Mouse (Mus musculus) urinary bladder, adult 18-20 months (tissue): ENCODE results near the gene Col4a3bp.

Source experiments
- DNase-seq, 2 experiments: peaks; one replicate each; pipeline ENCODE4 v3.0.0; 2022; ENCODE audit warnings: low spot score in 2 of 2, mixed read lengths in 2 of 2

Col4a3bp gene

DNA sequence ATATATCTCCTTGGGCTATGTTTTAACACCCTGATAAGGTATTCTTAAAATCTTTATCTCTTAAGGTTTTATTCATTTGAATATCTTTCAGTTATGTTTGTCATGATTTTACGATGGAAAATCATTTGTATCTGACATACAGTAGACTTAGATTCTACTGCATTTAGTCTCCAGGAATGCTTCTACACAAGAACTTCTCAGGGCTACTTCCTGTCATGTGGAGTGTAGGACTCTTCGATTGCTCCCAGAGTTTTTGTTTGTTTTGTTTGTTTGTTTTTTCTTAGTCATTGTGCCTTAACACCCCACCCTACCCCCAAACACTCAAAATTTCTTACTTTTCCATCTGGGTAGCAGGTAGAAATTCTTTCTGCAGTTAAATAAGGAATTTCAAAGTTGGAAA lies 1.0 kb upstream of the Col4a3bp start:
- DNase-seq, result no peak

DNA sequence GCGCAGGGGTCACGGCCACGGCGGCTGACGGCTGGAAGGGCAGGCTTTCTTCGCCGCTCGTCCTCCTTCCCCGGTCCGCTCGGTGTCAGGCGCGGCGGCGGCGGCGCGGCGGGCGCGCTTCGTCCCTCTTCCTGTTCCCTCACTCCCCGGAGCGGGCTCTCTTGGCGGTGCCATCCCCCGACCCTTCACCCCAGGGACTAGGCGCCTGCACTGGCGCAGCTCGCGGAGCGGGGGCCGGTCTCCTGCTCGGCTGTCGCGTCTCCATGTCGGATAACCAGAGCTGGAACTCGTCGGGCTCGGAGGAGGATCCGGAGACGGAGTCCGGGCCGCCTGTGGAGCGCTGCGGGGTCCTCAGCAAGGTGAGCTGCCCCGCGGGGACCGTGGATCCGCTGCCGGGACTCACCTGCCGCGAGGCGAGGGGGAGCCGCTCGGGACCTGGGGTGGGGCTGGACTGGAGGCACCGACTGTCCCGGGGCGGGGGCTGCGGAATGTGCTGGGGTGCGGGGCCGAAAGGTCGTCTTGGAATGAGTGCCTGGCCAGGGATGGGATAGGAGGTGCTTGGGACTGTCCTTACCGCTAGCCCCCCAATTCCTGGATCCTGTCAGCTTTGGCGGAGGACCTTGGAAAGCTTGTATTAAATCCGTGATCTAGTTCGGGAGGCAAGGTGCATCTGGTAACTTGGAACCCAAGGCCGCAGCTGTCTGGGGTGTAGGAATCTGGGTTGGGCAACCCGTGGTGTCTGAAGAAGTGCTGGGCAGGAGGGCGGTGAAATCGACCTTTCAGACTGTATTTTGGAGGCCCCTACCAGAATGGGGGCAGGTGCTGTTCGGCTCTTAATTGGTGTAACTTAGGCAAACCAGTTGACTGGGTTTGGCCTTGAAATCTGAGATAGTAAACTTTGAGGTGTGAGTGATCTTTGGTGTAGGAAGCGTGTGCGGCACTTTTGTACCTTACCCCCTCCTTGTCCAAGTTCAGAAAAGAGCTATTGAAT lies 778 bp downstream of the Col4a3bp start:
- peak; percentile 41 to 77 for DNase-seq

DNA sequence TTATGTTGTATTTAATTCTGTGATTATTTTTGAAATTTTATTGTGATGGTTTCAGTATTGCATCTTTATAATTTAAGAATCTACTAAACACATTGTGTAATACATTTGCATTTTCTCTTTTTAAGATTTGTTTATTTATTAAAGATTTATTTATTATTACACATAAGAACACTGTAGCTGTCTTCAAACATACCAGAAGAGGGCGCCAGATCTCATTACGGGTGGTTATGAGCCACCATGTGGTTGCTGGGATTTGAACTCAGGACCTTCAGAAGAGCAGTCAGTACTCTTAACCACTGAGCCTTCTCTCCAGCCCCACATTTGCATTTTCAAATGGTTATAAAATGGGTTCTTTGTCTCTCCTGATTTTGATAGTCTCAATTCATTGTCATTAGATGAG lies 2.1 kb downstream of the Col4a3bp start:
- no peak for DNase-seq

DNA sequence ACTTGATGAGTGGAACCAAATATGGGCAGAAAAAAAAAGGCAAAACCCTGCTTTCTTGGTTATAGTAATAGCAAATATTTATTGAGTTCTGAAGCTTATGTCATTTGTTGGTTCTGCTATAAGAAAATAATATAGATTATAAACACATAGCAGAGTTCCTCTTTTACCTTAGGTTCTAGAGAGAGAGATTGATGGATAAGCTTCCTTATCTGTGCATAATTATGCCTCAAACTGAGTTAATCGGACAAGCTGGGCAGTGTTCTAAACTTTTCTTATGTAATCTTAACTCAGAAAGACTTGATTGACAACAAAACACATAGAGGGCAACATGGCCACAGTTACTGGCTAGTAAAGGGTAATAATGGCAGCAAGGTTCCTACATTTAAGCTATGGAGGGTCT lies 4.8 kb downstream of the Col4a3bp start:
- no peak for DNase-seq

DNA sequence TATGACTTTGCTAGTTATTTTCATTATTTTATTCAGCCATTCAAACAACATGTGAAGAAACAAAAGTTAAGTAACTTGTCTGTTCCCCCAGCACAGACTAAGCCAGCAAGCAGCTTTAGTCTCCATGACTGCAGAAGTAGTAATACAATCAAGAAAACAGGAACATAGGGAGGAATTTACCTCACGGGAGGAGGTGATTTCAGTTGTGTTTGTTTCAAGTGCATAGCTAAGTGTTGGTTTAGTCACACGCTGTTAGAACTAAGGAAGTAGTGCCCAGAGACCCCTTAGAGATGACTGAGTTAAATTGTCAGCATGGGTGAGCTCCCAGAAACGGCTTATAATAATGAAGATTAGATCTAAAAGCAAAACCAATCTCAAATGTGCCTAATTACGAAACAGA lies 5.5 kb downstream of the Col4a3bp start:
- DNase-seq, result no peak

DNA sequence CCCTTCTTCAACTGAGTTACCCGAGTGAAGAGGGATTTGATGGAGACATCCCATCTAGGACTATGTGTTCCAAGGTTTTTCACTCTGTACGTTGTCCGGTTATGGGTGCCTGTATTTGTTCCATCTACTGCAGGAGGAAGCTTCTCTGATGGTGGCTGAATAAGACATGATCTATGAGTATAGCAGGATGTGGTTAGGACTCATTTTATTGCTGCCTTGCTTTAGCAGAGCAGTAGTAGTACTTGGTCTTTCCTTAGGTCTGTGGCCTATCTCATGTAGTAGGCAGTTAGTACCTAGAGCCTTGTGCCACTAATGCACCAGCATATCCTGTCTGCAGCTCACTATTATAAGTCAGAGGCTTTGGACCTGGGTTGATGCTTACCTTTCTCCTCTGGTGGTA lies 12.7 kb downstream of the Col4a3bp start:
- DNase-seq, result no peak

DNA sequence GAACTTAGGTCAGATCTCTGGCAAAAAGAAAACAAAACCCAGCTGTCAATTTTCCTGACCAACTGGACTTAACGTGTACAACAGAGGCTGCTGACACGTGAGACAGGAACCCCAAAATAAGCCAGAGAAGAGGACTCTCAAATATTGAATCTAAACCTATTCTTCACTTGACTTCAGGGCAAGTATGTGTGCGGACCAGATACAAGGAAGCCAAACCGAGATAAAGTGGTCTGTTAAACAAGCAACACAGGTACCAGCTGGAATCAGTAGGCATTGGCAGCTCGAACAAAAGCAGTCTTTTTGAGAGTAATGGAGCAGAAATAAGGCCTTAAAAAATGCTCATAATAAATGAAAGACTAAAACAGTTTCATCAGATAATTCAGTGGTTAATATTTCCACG lies 25.6 kb downstream of the Col4a3bp start:
- DNase-seq, result no peak

DNA sequence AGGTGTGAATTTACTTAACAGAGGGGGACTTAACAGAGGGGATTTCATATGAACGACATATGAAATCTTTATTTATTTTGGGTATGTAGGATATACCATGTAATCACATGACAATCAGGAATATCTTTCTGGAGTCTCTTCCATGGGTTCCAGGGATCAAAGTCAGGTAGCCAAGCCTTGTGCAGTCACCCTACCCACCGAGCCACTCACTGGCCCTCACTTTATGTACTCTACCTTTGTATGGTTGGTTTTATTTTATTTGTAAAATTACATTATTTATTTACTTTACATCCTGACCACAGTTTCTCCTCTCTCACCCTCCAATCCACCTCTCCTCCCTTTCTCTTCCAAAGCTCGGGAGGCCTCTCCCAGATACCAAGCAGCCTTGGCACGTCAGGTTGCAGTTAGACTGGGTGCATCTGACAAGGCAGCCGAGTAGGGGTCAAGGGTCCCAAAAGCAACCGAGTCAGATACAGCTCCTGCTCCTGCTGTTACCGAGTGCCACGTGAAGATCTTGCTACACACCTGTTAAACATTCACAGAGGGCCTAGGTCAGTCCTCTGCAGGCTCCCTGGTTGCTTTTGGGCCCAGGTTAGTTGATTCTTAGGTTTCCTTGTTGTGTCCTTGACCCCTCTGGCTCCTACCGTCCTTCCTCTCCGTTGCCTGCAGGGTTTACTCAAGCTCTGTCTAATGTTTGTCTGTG lies 28.0 kb downstream of the Col4a3bp start:
- DNase-seq, result peak in 1 of 2 experiments; percentile 41

DNA sequence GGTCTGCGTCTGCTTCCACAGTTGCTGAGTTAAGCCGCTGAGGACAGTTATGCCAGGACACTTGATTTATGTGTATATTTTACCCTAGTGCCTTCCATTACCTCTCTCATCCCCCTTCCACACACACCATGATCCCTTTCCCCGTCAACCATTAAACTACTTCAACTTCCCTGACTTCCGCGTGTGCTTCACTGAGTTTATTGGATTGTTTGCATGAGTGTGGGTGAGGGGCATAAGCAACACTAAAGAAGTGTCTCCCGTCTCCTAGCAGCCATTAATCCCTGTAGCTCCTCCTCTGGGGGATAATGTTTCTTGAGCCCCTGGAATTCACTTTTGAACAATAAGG lies 28.6 kb downstream of the Col4a3bp start:
- no peak for DNase-seq

DNA sequence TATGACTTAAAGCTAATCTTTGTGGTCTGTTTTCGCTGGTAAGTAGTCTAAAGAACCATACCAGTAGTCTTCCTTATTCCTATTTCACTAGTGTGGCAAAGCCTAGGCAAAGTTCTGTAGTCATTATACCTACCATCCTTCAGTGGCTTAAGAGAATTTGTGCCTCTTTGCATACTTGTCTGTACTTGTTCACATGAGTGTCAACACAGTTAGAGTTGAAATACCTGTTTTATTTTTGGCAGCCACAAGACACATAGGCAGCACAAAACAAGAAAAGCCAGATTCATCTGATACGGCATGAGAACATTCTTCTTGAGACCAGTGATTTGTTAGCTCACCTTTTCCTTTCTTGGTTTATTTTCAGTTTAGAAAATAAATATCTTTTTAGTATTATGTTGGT lies 31.8 kb downstream of the Col4a3bp start:
- no peak for DNase-seq

DNA sequence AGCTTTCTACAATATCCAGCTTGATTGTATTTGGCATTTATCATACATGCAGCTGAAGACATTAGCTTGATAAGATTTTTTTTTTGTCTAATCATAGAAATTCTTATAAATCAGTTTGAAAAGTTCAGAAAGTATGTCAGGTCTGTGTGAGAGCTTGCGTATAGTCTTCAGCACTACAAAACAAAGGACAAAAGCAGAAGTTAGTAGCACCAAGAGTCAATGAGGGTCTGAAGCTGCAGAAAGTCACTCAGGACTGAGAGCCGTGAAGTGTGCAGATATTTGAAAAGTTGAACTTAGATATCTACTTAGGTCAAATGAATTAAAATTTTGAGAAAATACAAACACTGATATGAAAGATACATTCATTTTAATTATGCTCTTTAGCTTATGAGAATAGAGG lies 36.7 kb downstream of the Col4a3bp start:
- no peak for DNase-seq

DNA sequence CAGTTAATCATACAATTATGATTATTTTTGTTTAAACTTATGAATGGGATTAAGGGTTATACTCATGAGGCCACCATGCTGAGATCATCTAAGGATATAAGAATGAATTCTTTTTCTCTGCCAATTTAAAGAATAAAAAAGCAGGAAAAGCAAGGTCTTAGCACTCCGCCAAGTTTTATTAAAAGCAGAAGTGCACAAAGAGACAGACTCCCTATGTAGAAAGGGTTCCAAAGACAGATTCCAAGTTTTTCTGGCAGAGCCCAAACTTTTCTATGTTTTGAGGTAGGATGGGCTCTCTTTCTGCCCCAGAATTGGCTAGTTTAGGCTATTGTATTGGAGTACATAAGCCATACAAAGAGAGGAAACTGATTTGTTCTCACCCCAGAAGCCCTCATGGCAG lies 37.6 kb downstream of the Col4a3bp start:
- DNase-seq, result no peak

DNA sequence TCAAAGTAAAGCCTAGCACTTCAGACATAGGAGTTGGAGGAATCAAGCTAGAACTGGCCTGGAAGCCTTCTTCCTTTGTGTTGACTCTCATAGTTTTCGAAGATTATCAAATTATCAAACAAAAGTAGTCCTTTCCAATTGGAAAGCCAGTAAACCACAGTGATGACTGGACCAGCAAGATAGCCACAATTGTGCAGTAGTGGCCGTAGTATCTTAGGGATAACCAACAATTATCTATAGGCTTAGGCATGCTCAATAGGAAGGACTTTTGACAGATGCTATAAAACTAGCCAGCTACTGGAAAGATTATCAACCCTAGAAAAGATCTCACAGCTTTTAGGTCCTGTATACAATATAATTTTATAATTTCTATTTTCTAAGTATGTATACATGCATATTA lies 41.8 kb downstream of the Col4a3bp start:
- no peak for DNase-seq

DNA sequence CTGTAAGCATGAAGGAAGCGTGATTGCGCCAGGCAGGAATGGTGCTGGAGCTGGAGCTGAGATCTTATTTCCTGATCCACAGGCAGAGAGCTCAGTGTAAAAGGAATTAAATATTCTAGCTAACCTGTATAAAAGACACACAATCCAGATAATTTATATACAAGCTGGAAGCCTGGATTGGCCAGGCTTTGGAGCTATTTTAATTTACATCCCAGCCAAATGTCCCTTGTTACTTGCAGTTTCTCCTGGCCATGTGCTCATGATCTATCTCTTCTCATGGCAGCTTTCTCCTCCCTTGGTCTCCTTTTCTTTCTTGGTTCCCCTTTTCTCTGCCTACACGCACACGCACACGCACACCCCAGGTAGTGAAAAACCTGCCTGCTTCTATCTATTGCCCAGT lies 44.1 kb downstream of the Col4a3bp start:
- no peak for DNase-seq

DNA sequence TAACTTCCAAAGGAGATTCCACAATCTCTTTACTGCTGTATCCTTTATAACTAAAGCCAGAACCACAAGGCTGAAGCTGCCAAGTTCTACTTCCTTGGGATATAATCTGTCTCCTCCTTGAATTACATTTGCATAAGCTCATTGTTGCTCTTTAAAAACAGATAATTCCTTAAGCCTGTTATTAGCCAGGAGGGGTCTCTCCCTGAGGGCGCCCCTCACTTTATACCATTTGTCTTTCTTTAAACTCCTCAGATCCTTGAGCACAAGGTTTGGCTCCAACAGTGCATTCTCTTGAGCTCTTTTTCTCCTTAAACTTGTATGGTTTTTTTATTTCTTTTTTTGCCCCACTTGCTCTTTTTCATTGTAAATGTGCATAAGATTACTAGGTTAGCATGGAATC lies 46.2 kb downstream of the Col4a3bp start:
- no peak for DNase-seq

DNA sequence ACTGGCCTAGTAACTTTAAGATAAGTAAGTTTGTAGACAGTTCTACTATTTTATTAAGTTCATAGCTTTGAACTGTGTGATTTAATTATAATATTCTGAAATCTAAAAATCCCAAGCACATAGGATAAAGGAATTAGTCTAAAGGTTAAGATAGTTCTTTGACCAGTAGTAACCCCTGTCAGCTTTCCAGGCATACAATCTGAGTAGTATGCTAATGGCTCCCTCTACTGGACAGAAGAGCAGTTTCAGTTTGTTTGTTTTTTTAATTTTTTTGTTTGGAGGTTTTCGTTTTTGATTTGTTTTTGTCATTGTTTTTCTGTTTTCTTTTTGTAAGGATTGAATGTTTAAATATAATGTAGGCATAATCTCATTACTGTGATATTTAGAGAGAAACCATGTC lies 51.2 kb downstream of the Col4a3bp start:
- no peak for DNase-seq

DNA sequence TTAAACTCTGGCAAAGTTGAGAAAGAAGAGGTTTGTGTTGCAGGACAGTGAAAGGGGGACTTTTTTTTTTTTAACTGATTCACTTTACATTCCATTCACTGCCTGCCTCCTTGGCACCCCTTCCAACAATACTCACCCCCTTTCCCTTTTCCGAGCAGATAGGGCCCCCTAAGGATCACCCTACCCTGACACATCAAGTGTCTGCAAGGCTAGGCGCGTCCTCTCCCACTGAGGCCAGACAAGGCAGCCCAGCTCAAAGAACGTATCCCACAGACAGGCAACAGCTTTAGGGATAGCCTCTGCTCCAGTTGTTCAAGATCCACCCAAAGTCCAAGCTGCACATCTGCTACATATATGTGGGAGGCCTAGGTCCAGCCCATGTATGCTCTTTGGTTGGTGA lies 51.7 kb downstream of the Col4a3bp start:
- DNase-seq, result no peak

DNA sequence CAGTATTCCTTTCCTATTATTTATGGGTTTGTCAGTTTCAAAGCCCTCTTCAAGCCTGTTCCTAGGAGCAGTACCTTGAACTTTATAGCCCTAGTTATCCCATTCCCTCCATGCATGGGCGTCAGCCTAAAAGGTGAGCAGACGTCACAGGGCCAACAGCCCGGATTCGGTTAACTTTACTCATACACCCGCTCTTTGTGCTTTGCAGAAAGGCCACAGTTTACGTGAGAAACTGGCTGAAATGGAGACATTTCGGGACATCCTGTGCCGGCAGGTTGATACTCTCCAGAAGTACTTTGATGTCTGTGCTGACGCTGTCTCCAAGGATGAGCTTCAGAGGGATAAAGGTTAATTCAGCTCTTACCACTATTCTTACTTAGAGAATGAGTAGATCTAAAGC lies 56.8 kb downstream of the Col4a3bp start:
- DNase-seq, result no peak

DNA sequence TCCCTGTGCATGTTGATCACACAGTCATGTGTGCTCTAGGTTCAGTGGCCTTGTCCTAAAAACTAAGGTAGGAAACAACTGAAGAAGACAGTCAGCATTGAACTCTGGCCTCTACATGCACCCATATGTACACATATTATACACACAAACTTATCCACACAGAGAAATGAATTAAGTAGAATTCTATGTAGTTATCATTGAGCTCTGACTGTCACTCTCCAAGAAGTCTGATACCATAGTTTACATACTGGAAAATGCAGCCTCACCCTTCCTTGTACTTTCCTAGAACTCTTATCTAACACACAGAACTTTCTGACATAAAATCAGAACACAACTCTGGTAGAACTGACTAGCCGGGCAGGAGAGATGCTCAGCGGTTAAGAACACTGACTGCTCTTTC lies 61.8 kb downstream of the Col4a3bp start:
- no peak for DNase-seq

DNA sequence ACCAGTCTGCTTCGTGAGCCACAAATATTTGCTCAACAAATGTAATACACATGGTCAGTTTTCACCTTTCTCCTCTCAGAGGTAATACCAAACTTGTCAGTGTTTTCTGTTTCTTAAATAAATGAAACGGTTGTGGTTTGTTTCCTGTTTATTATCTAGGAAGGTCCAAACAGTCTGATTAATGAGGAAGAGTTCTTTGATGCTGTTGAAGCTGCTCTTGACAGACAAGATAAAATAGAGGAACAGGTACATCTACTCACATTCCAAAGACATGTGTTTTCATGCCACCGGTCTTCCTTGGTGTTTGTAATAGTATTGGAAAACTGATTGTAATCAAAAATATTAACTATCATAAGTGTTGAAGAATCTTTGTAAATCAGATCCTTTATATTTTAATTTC lies 72.2 kb downstream of the Col4a3bp start:
- no peak for DNase-seq

DNA sequence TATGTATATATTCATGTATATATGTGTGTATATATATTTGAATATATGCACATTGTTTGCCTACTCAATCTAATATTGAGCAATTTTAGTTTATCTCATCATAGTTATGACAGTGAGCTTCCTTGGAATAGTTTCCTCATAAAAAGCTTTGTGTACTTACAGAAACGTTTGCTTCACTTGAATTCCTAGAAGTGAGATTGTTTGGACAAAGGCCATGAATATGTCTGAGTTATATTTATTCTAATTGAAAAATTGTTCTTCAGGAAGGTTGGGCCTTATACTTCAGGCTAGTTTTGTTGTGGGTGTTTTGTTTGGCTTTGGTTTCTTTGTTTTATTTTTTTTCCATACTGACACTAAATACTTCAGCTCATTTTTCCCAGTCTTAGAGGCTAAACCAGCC lies 78.5 kb downstream of the Col4a3bp start:
- DNase-seq, result no peak

DNA sequence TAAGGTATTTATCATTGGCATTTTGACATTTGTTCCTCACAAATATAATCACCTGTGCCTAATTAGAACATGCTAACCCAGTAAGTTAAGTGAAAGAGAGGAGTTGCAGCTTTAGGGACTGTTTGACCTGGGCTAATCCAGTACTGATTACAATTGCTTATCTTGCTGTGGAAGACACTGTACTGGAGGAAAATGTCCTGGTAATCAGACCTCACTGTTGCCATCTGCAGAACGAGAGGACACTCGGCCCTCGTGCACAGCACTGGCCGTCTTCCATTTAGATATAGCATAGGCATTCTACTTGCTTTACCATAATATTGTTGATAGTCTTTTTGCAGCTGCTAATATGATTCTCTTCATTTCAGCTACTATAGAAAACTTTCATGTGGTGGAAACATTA lies 88.0 kb downstream of the Col4a3bp start:
- no peak for DNase-seq

DNA sequence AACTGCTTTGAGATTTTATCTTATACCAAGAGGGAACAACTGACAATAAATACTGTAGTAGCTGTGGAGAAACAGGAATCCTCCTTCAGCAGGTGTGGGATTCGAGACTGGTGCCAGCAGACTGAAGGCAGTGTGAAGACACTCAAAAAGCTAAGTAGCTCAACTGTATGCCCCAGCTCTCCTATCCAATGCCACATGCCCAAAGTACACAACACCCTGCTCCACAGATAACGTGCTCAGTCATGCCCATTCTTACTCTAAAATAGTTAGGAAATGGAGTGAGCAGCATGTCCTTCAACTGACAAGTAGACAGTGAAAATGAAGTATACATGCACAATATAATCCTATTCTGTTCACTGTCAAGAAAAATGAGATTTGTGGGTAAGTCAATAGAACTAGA lies 101.8 kb downstream of the Col4a3bp start:
- DNase-seq, result no peak
